Mouse (Mus musculus) limb, embryonic 14.5 days (tissue): ENCODE data around the gene Sorcs3. TPM values are rescaled to one million over a fixed set of nuclear protein-coding genes. Genes with fewer than 3 reads are reported as not detected.

Experiments used
- ATAC-seq: fragments of 200-750 bp; cut with Nextera tagmentation; 2 replicates; pipeline ENCODE4 v1.8.0; 2017; ENCODE audit warnings: low read depth, moderate number of reproducible peaks, moderate TSS enrichment; ENCODE audit not compliant: low FRiP score
- DNase-seq: peaks from one replicate; pipeline ENCODE4 v3.0.0-alpha.2; 2015; ENCODE audit warnings: low spot score
- H3K27ac ChIP-seq: fragments of 300-500 bp; sonication (generic); replicated peaks from 2 replicates; pipeline ENCODE4 v1.5.1; 2014; ENCODE audit warnings: low read depth, mild to moderate bottlenecking, low read length, moderate library complexity, mixed read lengths
- H3K27me3 ChIP-seq: fragments of 300-500 bp; sonication (generic); 2 replicates; pipeline ENCODE4 v1.6.1; 2014; ENCODE audit warnings: low read length, mixed read lengths; ENCODE audit not compliant: control insufficient read depth, insufficient read depth
- H3K36me3 ChIP-seq: fragments of 300-500 bp; sonication (generic); 2 replicates; pipeline ENCODE4 v1.6.1; 2014; ENCODE audit warnings: mild to moderate bottlenecking, low read length, moderate library complexity, mixed read lengths; ENCODE audit not compliant: control insufficient read depth, insufficient read depth
- H3K4me1 ChIP-seq: fragments of 300-500 bp; sonication (generic); 2 replicates; pipeline ENCODE4 v1.6.1; 2014; ENCODE audit warnings: antibody characterized with exemption, low read length, mixed read lengths; ENCODE audit not compliant: control insufficient read depth, insufficient read depth
- H3K4me2 ChIP-seq: fragments of 300-500 bp; sonication (generic); replicated peaks from 2 replicates; pipeline ENCODE4 v1.6.1; 2014; ENCODE audit warnings: low read depth, mild to moderate bottlenecking, low read length, moderate library complexity; ENCODE audit not compliant: severe bottlenecking
- H3K4me3 ChIP-seq: fragments of 300-500 bp; sonication (generic); replicated peaks from 2 replicates; pipeline ENCODE4 v1.5.1; 2014; ENCODE audit warnings: low read length
- H3K9ac ChIP-seq: fragments of 300-500 bp; sonication (generic); 2 replicates; pipeline ENCODE4 v1.6.1; 2014; ENCODE audit warnings: mild to moderate bottlenecking, low read depth, low read length, moderate library complexity; ENCODE audit not compliant: severe bottlenecking
- H3K9me3 ChIP-seq: fragments of 300-500 bp; sonication (generic); 2 replicates; pipeline ENCODE4 v1.6.1; 2016; ENCODE audit warnings: low read length; ENCODE audit not compliant: control insufficient read depth
- POLR2A ChIP-seq: fragments of 200-500 bp; IDR thresholded peaks from 2 replicates; pipeline ENCODE4 v1.8.0; 2012; ENCODE audit warnings: inconsistent platforms, mild to moderate bottlenecking, moderate library complexity, borderline replicate concordance; ENCODE audit not compliant: insufficient read depth, insufficient read length; ENCODE audit errors: extremely low read depth
- WGBS: fragments of 180-500 bp; shearing (Covaris S2); extraction: QIAGEN DNeasy Blood & Tissue Kit; methylation state at CpG from one replicate; pipeline ENCODE4 v1.1.7; 2014; 5-methylcytosine and 5-hydroxymethylcytosine counted together
- polyA plus RNA-seq, 2 experiments: library from polyadenylated mRNA; depleted of rRNA in 1 of 2; stranded (reverse) in 1 of 2; unstranded in 1 of 2; fragments of >200 nt; fragmentation: Nextera tagmentation in 1 of 2; extraction: Ambion mirVana in 1 of 2; gene quantifications; 2 replicates each; pipeline versions ENCODE4 v1.2.1 to v1.2.3; 2012 to 2014

The Sorcs3 gene
- polyA plus RNA-seq, 2 experiments, result 3.0 to 3.1 TPM

- no peak overlapping the region for H3K4me3 ChIP-seq
- TF ChIP-seq POLR2A, result no peak
Measured at GRCm38 (mm10) chr19:48700111-48700658, 494.4 kb downstream of the Sorcs3 start.

GRCm38 (mm10) chr19:48703763-48704162 is 497.9 kb downstream of the Sorcs3 start:
- ATAC-seq, result no peak
- H3K27me3 ChIP-seq, result no peaks in the 10 kb centered on the region
- H3K4me2 ChIP-seq, result no peak overlapping the region
- no peaks in the 10 kb centered on the region for H3K9me3 ChIP-seq
- H3K36me3 ChIP-seq, result no peaks in the 10 kb centered on the region
- H3K9ac ChIP-seq, result no peak overlapping the region
- TF ChIP-seq POLR2A, result no peak
- no peaks in the 10 kb centered on the region for H3K4me1 ChIP-seq
- 86% methylated on average over 2 of the region's 2 CpGs for WGBS
- DNase-seq, result no peak
- H3K27ac ChIP-seq, result no peak overlapping the region
- no peak overlapping the region for H3K4me3 ChIP-seq

More at GRCm38 (mm10) chr19:48700111-48700658, 494.4 kb downstream of the Sorcs3 start:
- H3K27ac ChIP-seq, result no peak overlapping the region
- no peaks in the 10 kb centered on the region for H3K9me3 ChIP-seq
- no peaks in the 10 kb centered on the region for H3K36me3 ChIP-seq
- no peak overlapping the region for H3K4me2 ChIP-seq
- H3K27me3 ChIP-seq, result no peaks in the 10 kb centered on the region
- 50% methylated on average over 6 of the region's 6 CpGs for WGBS
- H3K4me1 ChIP-seq, result no peaks in the 10 kb centered on the region
- H3K9ac ChIP-seq, result no peak overlapping the region
- no peak for DNase-seq
- no peak for ATAC-seq

GRCm38 (mm10) chr19:48706267-48706923 is 500.6 kb downstream of the Sorcs3 start:
- Histone ChIP-seq H3K27me3 (no peaks in the 10 kb centered on the region), H3K9me3 (no peaks in the 10 kb centered on the region), H3K9ac (no peak overlapping the region), H3K4me2 (no peak overlapping the region), H3K27ac (no peak overlapping the region; the same call in 1 of the 2 replicates), H3K36me3 (no peaks in the 10 kb centered on the region), H3K4me3 (no peak overlapping the region), H3K4me1 (no peaks in the 10 kb centered on the region)
- WGBS, result 17% methylated on average over 1 of the region's 1 CpGs
- DNase-seq, result no peak
- no peak for ATAC-seq
- TF ChIP-seq POLR2A, result no peak

- no peaks in the 10 kb centered on the region for H3K9me3 ChIP-seq
- no peak overlapping the region for H3K4me3 ChIP-seq
- H3K4me1 ChIP-seq, result no peaks in the 10 kb centered on the region
- ATAC-seq, result no peak
- 92% methylated on average over 1 of the region's 1 CpGs for WGBS
- H3K36me3 ChIP-seq, result no peaks in the 10 kb centered on the region
- H3K4me2 ChIP-seq, result no peak overlapping the region
- H3K27me3 ChIP-seq, result no peaks in the 10 kb centered on the region
- H3K9ac ChIP-seq, result no peak overlapping the region
- no peak for TF ChIP-seq POLR2A
- H3K27ac ChIP-seq, result no peak overlapping the region
- no peak for DNase-seq
Measured at GRCm38 (mm10) chr19:48706924-48707320, 501.1 kb downstream of the Sorcs3 start.

- no peak overlapping the region for H3K27ac ChIP-seq
- no peaks in the 10 kb centered on the region for H3K36me3 ChIP-seq
- no peaks in the 10 kb centered on the region for H3K27me3 ChIP-seq
- H3K4me2 ChIP-seq, result no peak overlapping the region
- H3K9ac ChIP-seq, result no peak overlapping the region
- no peak for DNase-seq
- no peak for ATAC-seq
- H3K9me3 ChIP-seq, result no peaks in the 10 kb centered on the region
- TF ChIP-seq POLR2A, result no peak
- no peak overlapping the region for H3K4me3 ChIP-seq
- H3K4me1 ChIP-seq, result no peaks in the 10 kb centered on the region
- 89% methylated on average over 6 of the region's 6 CpGs for WGBS
Measured at GRCm38 (mm10) chr19:48725851-48726419, 520.1 kb downstream of the Sorcs3 start.
